Mouse (Mus musculus) ES-E14 (cell line): Measurements from ENCODE around the gene E2f4. TPM values are rescaled to one million over a fixed set of nuclear protein-coding genes. Genes with fewer than 3 reads are reported as not detected.

Source experiments
- DNase-seq: peaks from one replicate; pipeline ENCODE4 v3.0.0-alpha.2; 2013; ENCODE audit warnings: low read depth, low spot score
- H3K27ac ChIP-seq: 2 replicates; pipeline ENCODE4 v1.5.1; 2012; ENCODE audit warnings: low read depth, mild to moderate bottlenecking, low read length, moderate library complexity, mixed read lengths; ENCODE audit not compliant: poor library complexity, insufficient read depth, severe bottlenecking
- H3K36me3 ChIP-seq: 2 replicates; pipeline ENCODE4 v1.6.1; 2012; ENCODE audit warnings: mild to moderate bottlenecking, low read length, moderate library complexity, mixed read lengths; ENCODE audit not compliant: control insufficient read depth, poor library complexity, insufficient read depth, severe bottlenecking
- H3K4me1 ChIP-seq, 2 experiments: fragments of 150-350 bp in 1 of 2; sonication (generic) in 1 of 2; 2 replicates each; pipeline ENCODE4 v1.6.1; 2012; ENCODE audit warnings: low read length in 2 of 2, mild to moderate bottlenecking in 1 of 2, mixed read lengths in 1 of 2; ENCODE audit not compliant: control insufficient read depth in 2 of 2, insufficient read depth in 2 of 2, poor library complexity in 1 of 2
- H3K4me3 ChIP-seq, 2 experiments: fragments of 150-350 bp in 1 of 2; sonication (generic) in 1 of 2; 2 replicates each; pipeline ENCODE4 v1.5.1; 2012; ENCODE audit warnings: low read length in 2 of 2, low read depth in 1 of 2, mild to moderate bottlenecking in 1 of 2, mixed read lengths in 1 of 2; ENCODE audit not compliant: insufficient read depth in 1 of 2, poor library complexity in 1 of 2, severe bottlenecking in 1 of 2
- H3K9ac ChIP-seq: 2 replicates; pipeline ENCODE4 v1.6.1; 2012; ENCODE audit warnings: low read depth, mild to moderate bottlenecking, low read length, mixed read lengths; ENCODE audit not compliant: poor library complexity, insufficient read depth, severe bottlenecking
- H3K9me3 ChIP-seq: fragments of 150-350 bp; sonication (generic); 2 replicates; pipeline ENCODE4 v1.6.1; 2012; ENCODE audit warnings: low read depth, mild to moderate bottlenecking, low read length; ENCODE audit not compliant: control insufficient read depth, insufficient read depth
- CHD2 ChIP-seq: IDR thresholded peaks from 2 replicates; pipeline ENCODE4 v1.6.1; 2014; ENCODE audit warnings: mild to moderate bottlenecking, low read depth, low read length, inconsistent platforms
- HCFC1 ChIP-seq: IDR thresholded peaks from 2 replicates; pipeline ENCODE4 v1.6.1; 2012; ENCODE audit warnings: low read length, inconsistent platforms, borderline replicate concordance; ENCODE audit not compliant: insufficient read depth
- MAFK ChIP-seq: IDR thresholded peaks from 2 replicates; pipeline ENCODE4 v1.6.1; 2014; ENCODE audit warnings: mild to moderate bottlenecking, low read depth, low read length, inconsistent platforms; ENCODE audit not compliant: insufficient read depth
- ZC3H11A ChIP-seq: IDR thresholded peaks from 2 replicates; pipeline ENCODE4 v1.6.1; 2012; ENCODE audit warnings: low read depth, mild to moderate bottlenecking, inconsistent platforms, low read length, borderline replicate concordance
- ZNF384 ChIP-seq: IDR thresholded peaks from 2 replicates; pipeline ENCODE4 v1.6.1; 2012; ENCODE audit warnings: low read depth, low read length, inconsistent platforms
- in situ Hi-C, 2 experiments: fragments of 600-800 bp; cut with MboI; formaldehyde crosslinking; loops; one replicate each; pipeline ENCODE4 v1.15.1; 2025; ENCODE audit warnings: low sequenced_read_pairs in 2 of 2, inconsistent platforms in 1 of 2; ENCODE audit not compliant: unreplicated experiment in 2 of 2
- total RNA-seq: library from RNA; depleted of rRNA; stranded (reverse); fragments of 300-350 nt; gene quantifications from 2 replicates; pipeline ENCODE4 v1.2.3, GENCODE M21; 2012

Gene E2f4
- total RNA-seq, 1 experiment = 66.8 TPM

DNA sequence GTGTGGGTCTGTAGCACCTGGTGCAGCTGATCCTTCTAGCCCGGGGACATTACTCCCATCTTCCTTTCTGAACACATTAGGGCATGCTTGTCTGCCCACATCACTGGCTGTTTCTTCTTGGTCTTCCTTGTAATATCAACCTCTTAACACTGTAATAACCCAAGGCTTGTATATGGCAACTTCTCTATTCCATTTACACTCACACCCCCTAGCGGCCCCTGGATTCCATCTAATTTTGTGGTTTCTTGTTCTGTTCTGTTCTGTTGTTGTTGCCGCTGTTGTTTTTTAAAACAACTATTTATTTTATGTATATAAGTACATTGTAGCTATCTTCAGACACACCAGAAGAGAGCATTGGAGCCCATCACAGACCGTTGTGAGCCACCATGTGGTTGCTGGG is 10.6 kb upstream of the E2f4 start:
- no peak overlapping the region for H3K27ac ChIP-seq
- TF ChIP-seq CHD2 (no peak), ZNF384 (no peak), MAFK (no peak), HCFC1 (no peak), ZC3H11A (no peak)
- no peaks in the 10 kb centered on the region; the same call in 1 of the 2 replicates for H3K36me3 ChIP-seq
- H3K4me1 ChIP-seq = peaks cover 0 to 25% of the 10 kb centered on the region in 2 experiments; a peak in 2 of 4 replicates
- H3K9ac ChIP-seq = no peak overlapping the region
- H3K4me3 ChIP-seq = no peak overlapping the region
- in situ Hi-C loops = no loop called here
- H3K9me3 ChIP-seq = no peaks in the 10 kb centered on the region
- DNase-seq = no peak

- Histone ChIP-seq H3K4me3 (no peak overlapping the region), H3K9ac (no peak overlapping the region)
Observed at GRCm38 (mm10) chr8:105288231-105288630, 9.2 kb upstream of the E2f4 start.

GRCm38 (mm10) chr8:105288958-105289732 is 8.3 kb upstream of the E2f4 start:
- DNase-seq = peak; percentile 96
- Histone ChIP-seq H3K36me3 (no peaks in the 10 kb centered on the region; the same call in 1 of the 2 replicates), H3K4me1 (peaks cover 0 to 26% of the 10 kb centered on the region in 2 experiments; a peak in 2 of 4 replicates), H3K9ac (peak overlapping the region; percentile 81), H3K9me3 (no peaks in the 10 kb centered on the region), H3K4me3 (peak overlapping the region; percentile 76 to 83), H3K27ac (peak overlapping the region; percentile 38; the same call in 1 of the 2 replicates)
- TF ChIP-seq HCFC1 (peak; percentile 53; the same call in 1 of the 2 replicates), ZNF384 (no peak), MAFK (no peak), ZC3H11A (no peak), CHD2 (peak; percentile 62; the same call in 1 of the 2 replicates)
- in situ Hi-C loops = no loop called here

More at GRCm38 (mm10) chr8:105288231-105288630, 9.2 kb upstream of the E2f4 start:
- in situ Hi-C loops = no loop called here
- Histone ChIP-seq H3K4me1 (peaks cover 0 to 29% of the 10 kb centered on the region in 2 experiments; a peak in 2 of 4 replicates), H3K27ac (no peak overlapping the region), H3K36me3 (no peaks in the 10 kb centered on the region; the same call in 1 of the 2 replicates), H3K9me3 (no peaks in the 10 kb centered on the region)
- no peak for TF ChIP-seq HCFC1
- no peak for TF ChIP-seq CHD2
- no peak for TF ChIP-seq MAFK
- no peak for TF ChIP-seq ZNF384
- no peak for TF ChIP-seq ZC3H11A
- DNase-seq = no peak

DNA sequence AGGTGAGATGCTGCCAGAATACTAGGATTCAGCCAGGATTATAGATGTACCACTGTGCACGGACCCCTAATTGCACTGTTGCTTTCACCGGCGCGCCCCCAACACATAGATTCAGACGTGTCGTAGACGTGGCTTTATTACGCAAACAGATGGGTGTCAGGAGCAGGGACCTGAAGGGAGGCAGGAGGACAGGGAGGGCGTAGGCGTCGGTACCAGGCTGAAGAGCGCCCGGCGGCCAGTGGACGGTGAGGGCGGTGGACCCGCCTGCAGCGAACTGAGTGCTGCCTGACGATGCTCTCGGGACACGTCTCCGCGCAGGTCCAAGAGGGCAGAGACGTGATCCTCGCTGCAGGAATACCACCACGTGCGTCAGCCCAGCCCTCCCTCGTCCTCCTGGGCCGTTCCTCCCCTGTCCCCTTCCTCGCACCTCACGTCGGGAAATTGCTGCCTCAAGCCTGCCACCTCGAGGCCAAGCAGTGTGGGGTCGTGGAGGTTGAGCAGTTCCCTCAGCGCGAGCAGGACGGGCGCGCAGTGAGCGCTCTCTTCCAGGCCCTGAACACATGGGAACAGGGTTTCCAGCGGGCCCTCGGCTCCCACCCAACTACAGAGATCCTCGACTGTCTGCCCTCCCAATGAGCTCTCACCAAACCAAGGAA is 7.5 kb upstream of the E2f4 start, which contains the start of gene 4931428F04Rik:
4931428F04Rik (minus strand) TSS at position 60 of the 656 bp plus-strand sequence.
- Histone ChIP-seq H3K4me3 (peak within 1 kb of the TSS; percentile 76 to 83), H3K9ac (peak within 1 kb of the TSS; percentile 81), H3K36me3 (no peaks in the 10 kb centered on the region; the same call in 1 of the 2 replicates), H3K27ac (peak within 1 kb of the TSS; percentile 38; the same call in 1 of the 2 replicates), H3K4me1 (peaks cover 0 to 27% of the 10 kb centered on the region in 2 experiments; a peak in 2 of 4 replicates), H3K9me3 (no peaks in the 10 kb centered on the region)
- in situ Hi-C loops = no loop called here
- DNase-seq = no peak
- TF ChIP-seq HCFC1 (no peak), ZC3H11A (no peak), MAFK (no peak), ZNF384 (no peak), CHD2 (no peak)
